Mouse (Mus musculus) heart, postnatal 14 days (tissue): ENCODE measurements around the gene Rhox2b. TPM values are rescaled to one million over a fixed set of nuclear protein-coding genes. Genes with fewer than 3 reads are reported as not detected.
"Not testable (repeated sequence)": the region's sequence is repeated elsewhere in the genome, so short reads cannot be mapped to it uniquely, and the experiment has no call there.

Source experiments
- DNase-seq, 2 experiments: peaks; one replicate each; pipeline ENCODE4 v3.0.0; 2021 to 2022
- intact Hi-C: fragments of 180-260 bp; cut with DNase I; formaldehyde crosslinking; loops from one replicate; pipeline ENCODE4 v1.15.1; 2025
- long read RNA-seq, 2 experiments: library from polyadenylated mRNA; stranded (forward); transcript quantifications; one replicate each; pipeline ENCODE4 v2.0.0; 2021
- total RNA-seq, 2 experiments: library from RNA; stranded (reverse); gene quantifications; 2 replicates each; pipeline ENCODE4 v1.2.3; 2021

The Rhox2b gene
- total RNA-seq: not detected
- long read RNA-seq, experiment 1: 0 reads
- long read RNA-seq, experiment 2: 0 reads

DNA sequence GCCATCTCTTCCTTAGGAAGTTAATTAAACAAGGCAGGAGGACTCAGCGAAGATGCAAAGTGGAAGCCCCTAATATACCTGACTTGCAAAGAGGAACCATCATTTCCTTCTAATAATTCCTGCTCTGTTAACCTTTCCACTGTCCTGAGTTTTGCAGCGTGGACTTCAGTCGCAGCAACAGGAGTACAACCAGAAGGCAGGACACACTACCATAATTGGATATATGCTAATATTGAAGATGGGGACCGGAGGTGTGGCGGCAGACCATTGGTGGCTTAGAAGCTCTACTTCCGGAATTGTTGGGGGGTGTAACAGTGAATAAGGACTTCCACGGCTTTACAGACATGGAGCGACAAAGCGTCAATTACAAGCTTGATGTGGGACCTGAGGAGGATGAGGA lies at the start of gene Rhox2b:
TSS of gene Rhox2b (plus strand) at position 301 of the 400 bp plus-strand sequence.
- intact Hi-C loops: not testable (repeated sequence)

DNA sequence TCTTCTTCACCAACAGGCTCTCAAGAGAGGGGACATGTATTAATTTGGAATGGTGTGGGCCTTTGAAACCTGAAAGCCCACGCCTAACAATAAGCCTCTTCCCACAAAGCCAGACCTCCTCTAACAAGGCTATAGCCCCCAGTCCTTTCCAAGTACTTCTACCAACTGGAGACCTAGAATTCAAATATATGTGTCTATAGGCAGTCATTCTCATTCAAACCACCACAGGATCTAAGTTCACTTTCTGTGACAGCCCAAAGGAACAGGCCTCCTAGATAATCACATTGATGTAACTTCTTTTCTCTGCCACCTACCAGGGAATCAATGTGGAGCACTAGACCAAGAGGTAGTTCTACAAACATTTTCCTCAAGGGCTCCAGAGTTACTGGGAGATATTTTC lies 32.1 kb upstream of the Rhox2b start, which contains the start of gene Rhox3a2:
TSS of gene Rhox3a2 (plus strand) at position 301 of the 400 bp plus-strand sequence.
- intact Hi-C loops, DNase-seq: not testable (repeated sequence)

More for the DNA sequence above, at the start of gene Rhox2b:
- DNase-seq: not testable (repeated sequence)

DNA sequence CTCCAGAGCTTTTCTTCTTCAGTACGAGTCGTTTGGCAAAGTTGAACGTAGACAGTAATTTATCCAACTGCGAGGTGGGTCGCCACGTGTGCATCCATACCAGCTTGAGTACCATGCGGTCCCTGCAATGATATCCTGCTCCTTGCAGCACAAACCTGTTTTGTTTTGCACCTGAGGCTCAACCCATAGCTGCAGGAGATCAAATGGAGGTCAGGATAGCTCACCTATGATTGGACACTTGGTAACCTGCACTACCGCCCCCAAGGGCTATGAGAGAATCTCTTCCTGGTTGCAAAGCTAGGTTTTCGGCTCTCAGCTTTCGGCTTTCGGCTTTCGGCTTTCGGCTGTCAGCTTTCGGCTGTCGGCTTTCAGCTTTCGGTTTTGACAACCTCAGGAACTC lies 21.3 kb upstream of the Rhox2b start, which contains the start of gene Rhox4a2:
TSS of gene Rhox4a2 (plus strand) at position 301 of the 400 bp plus-strand sequence.
- intact Hi-C loops, DNase-seq: not testable (repeated sequence)

DNA sequence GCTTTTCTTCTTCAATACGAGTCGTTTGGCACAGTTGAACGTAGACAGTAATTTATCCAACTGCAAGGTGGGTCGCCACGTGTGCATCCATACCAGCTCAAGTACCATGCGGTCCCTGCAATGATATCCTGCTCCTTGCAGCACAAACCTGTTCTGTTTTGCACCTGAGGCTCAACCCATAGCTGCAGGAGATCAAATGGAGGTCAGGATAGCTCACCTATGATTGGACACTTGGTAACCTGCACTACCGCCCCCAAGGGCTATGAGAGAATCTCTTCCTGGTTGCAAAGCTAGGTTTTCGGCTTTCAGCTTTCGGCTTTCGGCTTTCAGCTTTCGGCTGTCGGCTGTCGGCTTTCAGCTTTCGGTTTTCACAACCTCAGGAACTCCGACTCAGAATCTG lies 20.3 kb downstream of the Rhox2b start, which contains the start of gene Rhox4b:
TSS of gene Rhox4b (plus strand) at position 301 of the 400 bp plus-strand sequence.
- intact Hi-C loops, DNase-seq: not testable (repeated sequence)

DNA sequence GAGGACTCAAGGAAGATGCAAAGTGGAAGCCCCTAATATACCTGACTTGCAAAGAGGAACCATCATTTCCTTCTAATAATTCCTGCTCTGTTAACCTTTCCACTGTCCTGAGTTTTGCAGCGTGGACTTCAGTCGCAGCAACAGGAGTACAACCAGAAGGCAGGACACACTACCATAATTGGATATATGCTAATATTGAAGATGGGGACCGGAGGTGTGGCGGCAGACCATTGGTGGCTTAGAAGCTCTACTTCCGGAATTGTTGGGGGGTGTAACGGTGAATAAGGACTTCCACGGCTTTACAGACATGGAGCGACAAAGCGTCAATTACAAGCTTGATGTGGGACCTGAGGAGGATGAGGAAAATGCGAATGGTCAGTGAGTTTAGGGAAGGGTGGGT lies 41.5 kb downstream of the Rhox2b start, which contains the start of gene Rhox2c:
TSS of gene Rhox2c (plus strand) at position 301 of the 400 bp plus-strand sequence.
- DNase-seq, intact Hi-C loops: not testable (repeated sequence)

DNA sequence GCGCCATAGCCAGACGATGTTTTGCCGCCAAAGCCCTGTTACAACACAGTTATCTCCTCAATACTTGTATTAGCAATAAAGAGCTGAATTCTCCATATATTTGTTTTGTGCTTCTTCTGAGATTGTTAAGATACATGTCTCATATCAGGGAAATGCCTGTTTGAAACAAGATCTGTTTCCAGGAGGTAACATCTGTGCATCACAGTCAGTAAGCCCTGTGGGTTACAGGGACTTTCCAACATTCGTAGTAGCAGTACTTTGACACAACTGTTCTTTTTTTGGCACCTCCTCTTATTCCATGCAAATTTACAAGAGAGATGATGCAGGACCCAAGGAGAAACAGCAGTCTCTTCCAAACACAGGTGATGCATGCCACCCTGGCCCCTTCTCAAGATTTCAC lies 46.4 kb downstream of the Rhox2b start, which contains the start of gene Rhox3c:
TSS of gene Rhox3c (plus strand) at position 301 of the 400 bp plus-strand sequence.
- intact Hi-C loops, DNase-seq: not testable (repeated sequence)

Other genes starting within 250 kb of the Rhox2b start
- gene Akap14, start 243.2 kb upstream of the Rhox2b start, total RNA-seq: not detected
- 100 to 1,000 TPM; 877 to 921 TPM for gene Ndufa1, start 220.9 kb upstream of the Rhox2b start, total RNA-seq
- 1 to 10 TPM; 1.9 to 2.1 TPM for gene Rnf113a1, start 220.8 kb upstream of the Rhox2b start, total RNA-seq
- gene Gm9, start 201.0 kb upstream of the Rhox2b start, total RNA-seq: not detected
- not detected for gene Rhox1, start 189.8 kb upstream of the Rhox2b start, total RNA-seq
- not detected for gene Rhox2a, start 167.1 kb upstream of the Rhox2b start, total RNA-seq
- gene Rhox3a, start 162.1 kb upstream of the Rhox2b start, total RNA-seq: not detected
- not detected for gene Rhox4a, start 146.7 kb upstream of the Rhox2b start, total RNA-seq
- not detected for gene Rhox3a2, start 32.0 kb upstream of the Rhox2b start, total RNA-seq
- gene Rhox4a2, start 21.2 kb upstream of the Rhox2b start, total RNA-seq: not detected
- gene Rhox4b, start 20.4 kb downstream of the Rhox2b start, total RNA-seq: not detected
- not detected for gene Rhox2c, start 41.6 kb downstream of the Rhox2b start, total RNA-seq
- gene Rhox3c, start 46.5 kb downstream of the Rhox2b start, total RNA-seq: not detected
- gene Rhox4c, start 68.3 kb downstream of the Rhox2b start, total RNA-seq: not detected
- gene Rhox2d, start 81.4 kb downstream of the Rhox2b start, total RNA-seq: not detected
- gene Rhox4d, start 102.3 kb downstream of the Rhox2b start, total RNA-seq: not detected
- gene Rhox2e, start 118.4 kb downstream of the Rhox2b start, total RNA-seq: not detected
- not detected for gene Rhox3e, start 130.0 kb downstream of the Rhox2b start, total RNA-seq
- not detected for gene Rhox4e, start 145.3 kb downstream of the Rhox2b start, total RNA-seq
- gene Rhox2f, start 159.3 kb downstream of the Rhox2b start, total RNA-seq: not detected
- gene Rhox3f, start 168.9 kb downstream of the Rhox2b start, total RNA-seq: not detected
- gene Rhox4f, start 195.6 kb downstream of the Rhox2b start, total RNA-seq: not detected
- not detected for gene Rhox3g, start 216.5 kb downstream of the Rhox2b start, total RNA-seq
- not detected for gene Rhox2g, start 231.4 kb downstream of the Rhox2b start, total RNA-seq
- not detected for gene Rhox4g, start 239.3 kb downstream of the Rhox2b start, total RNA-seq